Mouse (Mus musculus): Measurements from ENCODE around the gene Catsperz. TPM values are rescaled to one million over a fixed set of nuclear protein-coding genes. Genes with fewer than 3 reads are reported as not detected.
"Not testable (repeated sequence)": the region's sequence is repeated elsewhere in the genome, so short reads cannot be mapped to it uniquely, and the experiment has no call there.

The Catsperz gene
- polyA plus RNA-seq, 1 experiment from 2014 or later = 1.6 TPM

GRCm38 (mm10) chr19:6919876-6920740, 5.1 kb downstream of the Catsperz start:
- Histone ChIP-seq H3K9ac (0 out of 2 replicates have a peak overlapping the region, but pooled peaks have one; percentile 63), H3K27me3 (replicated peaks) (peaks cover 23% of the 10 kb centered on the region), H3K27ac (peak overlapping the region; percentile 91), H3K4me2 (peak overlapping the region; percentile 88), H3K4me1 (peaks cover 33% of the 10 kb centered on the region), H3K9me3 (no peaks in the 10 kb centered on the region), H3K4me3 (replicated peaks) (peak overlapping the region; percentile 75), H3K36me3 (no peaks in the 10 kb centered on the region)
- 36% methylated on average over 8 of the region's 8 CpGs for WGBS
- no peak for ATAC-seq (ENCODE audit: insufficient read depth, low FRiP score, low read depth)

- Histone ChIP-seq H3K27ac (no peak overlapping the region), H3K4me2 (no peak overlapping the region), H3K9ac (no peak overlapping the region), H3K36me3 (no peaks in the 10 kb centered on the region), H3K9me3 (no peaks in the 10 kb centered on the region), H3K4me1 (peaks cover 26% of the 10 kb centered on the region), H3K4me3 (replicated peaks) (no peak overlapping the region), H3K27me3 (replicated peaks) (peaks cover 16% of the 10 kb centered on the region)
- ATAC-seq (ENCODE audit: insufficient read depth, low FRiP score, low read depth) = no peak
These were observed 5.7 kb downstream of the Catsperz start for GRCm38 (mm10) chr19:6919431-6919830.

- H3K27ac ChIP-seq = 0 out of 2 replicates have a peak overlapping the region, but pooled peaks have one; percentile 1
- H3K4me2 ChIP-seq = no peak overlapping the region
- H3K36me3 ChIP-seq = peaks cover 2% of the 10 kb centered on the region; the same call in 1 of the 2 replicates
- no peak overlapping the region for H3K4me3 ChIP-seq (replicated peaks)
- H3K9ac ChIP-seq = no peak overlapping the region
- WGBS = 85% methylated on average over 4 of the region's 4 CpGs
- no peaks in the 10 kb centered on the region for H3K9me3 ChIP-seq
- H3K27me3 ChIP-seq (replicated peaks) = peaks cover 6% of the 10 kb centered on the region
- H3K4me1 ChIP-seq = peaks cover 26% of the 10 kb centered on the region
- no peak for ATAC-seq (ENCODE audit: insufficient read depth, low FRiP score, low read depth)
These were observed 6.9 kb downstream of the Catsperz start for GRCm38 (mm10) chr19:6918321-6918720.

GRCm38 (mm10) chr19:6916496-6916895, 8.7 kb downstream of the Catsperz start:
- no peak for ATAC-seq (ENCODE audit: insufficient read depth, low FRiP score, low read depth)
- no peaks in the 10 kb centered on the region for H3K9me3 ChIP-seq
- H3K4me3 ChIP-seq (replicated peaks) = no peak overlapping the region
- 70% methylated on average over 4 of the region's 4 CpGs for WGBS
- peaks cover 19% of the 10 kb centered on the region for H3K4me1 ChIP-seq
- no peaks in the 10 kb centered on the region for H3K27me3 ChIP-seq (replicated peaks)
- peaks cover 19% of the 10 kb centered on the region for H3K36me3 ChIP-seq
- no peak overlapping the region for H3K4me2 ChIP-seq
- H3K9ac ChIP-seq = no peak overlapping the region
- no peak overlapping the region for H3K27ac ChIP-seq

GRCm38 (mm10) chr19:6915276-6915675, 9.9 kb downstream of the Catsperz start:
- Histone ChIP-seq H3K4me3 (replicated peaks) (no peak overlapping the region), H3K4me1 (peaks cover 19% of the 10 kb centered on the region), H3K4me2 (no peak overlapping the region), H3K9ac (no peak overlapping the region), H3K9me3 (no peaks in the 10 kb centered on the region), H3K27me3 (replicated peaks) (no peaks in the 10 kb centered on the region), H3K27ac (no peak overlapping the region), H3K36me3 (peaks cover 25% of the 10 kb centered on the region)
- ATAC-seq (ENCODE audit: insufficient read depth, low FRiP score, low read depth) = no peak
- WGBS = 85% methylated on average over 4 of the region's 4 CpGs

GRCm38 (mm10) chr19:6914540-6914939, 10.6 kb downstream of the Catsperz start:
- Histone ChIP-seq H3K4me2 (no peak overlapping the region), H3K4me1 (peaks cover 11% of the 10 kb centered on the region), H3K9ac (no peak overlapping the region), H3K27ac (no peak overlapping the region), H3K36me3 (peaks cover 25% of the 10 kb centered on the region), H3K4me3 (replicated peaks) (no peak overlapping the region), H3K27me3 (replicated peaks) (no peaks in the 10 kb centered on the region), H3K9me3 (no peaks in the 10 kb centered on the region)
- no peak for ATAC-seq (ENCODE audit: insufficient read depth, low FRiP score, low read depth)
- WGBS = 91% methylated on average over 9 of the region's 9 CpGs

GRCm38 (mm10) chr19:6913991-6914390, 11.2 kb downstream of the Catsperz start:
- Histone ChIP-seq H3K9me3 (no peaks in the 10 kb centered on the region), H3K9ac (no peak overlapping the region)
- ATAC-seq (ENCODE audit: insufficient read depth, low FRiP score, low read depth) = no peak

GRCm38 (mm10) chr19:6913036-6913435, 12.1 kb downstream of the Catsperz start:
- WGBS = 80% methylated on average over 6 of the region's 6 CpGs
- ATAC-seq (ENCODE audit: insufficient read depth, low FRiP score, low read depth) = no peak
- peaks cover 15% of the 10 kb centered on the region for H3K4me1 ChIP-seq
- no peak overlapping the region for H3K4me3 ChIP-seq (replicated peaks)
- no peak overlapping the region for H3K27ac ChIP-seq
- no peaks in the 10 kb centered on the region for H3K27me3 ChIP-seq (replicated peaks)
- peaks cover 25% of the 10 kb centered on the region for H3K36me3 ChIP-seq
- H3K9ac ChIP-seq = no peak overlapping the region
- no peaks in the 10 kb centered on the region for H3K9me3 ChIP-seq
- no peak overlapping the region for H3K4me2 ChIP-seq

More at GRCm38 (mm10) chr19:6913991-6914390, 11.2 kb downstream of the Catsperz start:
- H3K4me1 ChIP-seq = peaks cover 11% of the 10 kb centered on the region
- H3K27ac ChIP-seq = no peak overlapping the region
- H3K4me2 ChIP-seq = no peak overlapping the region
- 77% methylated on average over 11 of the region's 11 CpGs for WGBS
- H3K36me3 ChIP-seq = peaks cover 25% of the 10 kb centered on the region
- no peaks in the 10 kb centered on the region for H3K27me3 ChIP-seq (replicated peaks)
- H3K4me3 ChIP-seq (replicated peaks) = no peak overlapping the region

- Histone ChIP-seq H3K4me3 (replicated peaks) (no peak overlapping the region), H3K27ac (no peak overlapping the region), H3K4me1 (peaks cover 21% of the 10 kb centered on the region), H3K4me2 (no peak overlapping the region), H3K9ac (no peak overlapping the region), H3K36me3 (peaks cover 25% of the 10 kb centered on the region), H3K27me3 (replicated peaks) (no peaks in the 10 kb centered on the region), H3K9me3 (no peaks in the 10 kb centered on the region)
- 93% methylated on average over 15 of the region's 15 CpGs for WGBS
- no peak for ATAC-seq (ENCODE audit: insufficient read depth, low FRiP score, low read depth)
These were observed 12.8 kb downstream of the Catsperz start for GRCm38 (mm10) chr19:6912205-6912970.

GRCm38 (mm10) chr19:6911101-6912074, 13.8 kb downstream of the Catsperz start:
- WGBS = 88% methylated on average over 19 of the region's 19 CpGs
- no peaks in the 10 kb centered on the region for H3K27me3 ChIP-seq (replicated peaks)
- H3K27ac ChIP-seq = 0 out of 2 replicates have a peak overlapping the region, but pooled peaks have one; percentile 6
- H3K9ac ChIP-seq = no peak overlapping the region
- H3K9me3 ChIP-seq = no peaks in the 10 kb centered on the region
- peaks cover 23% of the 10 kb centered on the region for H3K4me1 ChIP-seq
- no peak for ATAC-seq (ENCODE audit: insufficient read depth, low FRiP score, low read depth)
- peak overlapping the region; percentile 71 for H3K4me2 ChIP-seq
- H3K4me3 ChIP-seq (replicated peaks) = peak overlapping the region; percentile 59
- H3K36me3 ChIP-seq = peaks cover 33% of the 10 kb centered on the region

- WGBS = under 1% methylated on average over 25 of the region's 30 CpGs
These were observed 14.9 kb downstream of the Catsperz start for GRCm38 (mm10) chr19:6910306-6910705.

More at GRCm38 (mm10) chr19:6910306-6910705, 14.9 kb downstream of the Catsperz start:
- Histone ChIP-seq H3K36me3 (peaks cover 35% of the 10 kb centered on the region), H3K4me3 (replicated peaks) (peak overlapping the region; percentile 59), H3K4me2 (peak overlapping the region; percentile 71), H3K4me1 (peaks cover 23% of the 10 kb centered on the region), H3K9ac (peak overlapping the region; percentile 12), H3K27ac (peak overlapping the region; percentile 99)
- not testable (repeated sequence) for H3K27me3 ChIP-seq (replicated peaks); H3K9me3 ChIP-seq
- peak; percentile 19 for ATAC-seq (ENCODE audit: insufficient read depth, low FRiP score, low read depth)

Data from stomach, embryonic 15.5 days (tissue).